Mouse (Mus musculus) liver, adult 2 months (tissue): ENCODE measurements around the gene Hras. TPM values are rescaled to one million over a fixed set of nuclear protein-coding genes. Genes with fewer than 3 reads are reported as not detected.

Experiments used
- DNase-seq: peaks from one replicate; pipeline ENCODE4 v3.0.0-alpha.2; 2011; ENCODE audit warnings: low read depth, low spot score; ENCODE audit errors: extremely low read depth
- H3K27ac ChIP-seq: fragments of 200-500 bp; replicated peaks from 2 replicates; pipeline ENCODE4 v1.5.1; 2012; ENCODE audit warnings: low read depth, mild to moderate bottlenecking, control low read depth, inconsistent platforms, low read length; ENCODE audit not compliant: insufficient read depth
- H3K27me3 ChIP-seq: fragments of 200-500 bp; 2 replicates; pipeline ENCODE4 v1.6.1; 2012; ENCODE audit warnings: mild to moderate bottlenecking, moderate library complexity, low read length, inconsistent platforms; ENCODE audit not compliant: control insufficient read depth, insufficient read depth
- H3K36me3 ChIP-seq: fragments of 200-500 bp; 2 replicates; pipeline ENCODE4 v1.6.1; 2012; ENCODE audit warnings: low read length, inconsistent platforms; ENCODE audit not compliant: control insufficient read depth, insufficient read depth
- H3K4me1 ChIP-seq: fragments of 200-500 bp; 2 replicates; pipeline ENCODE4 v1.6.1; 2011; ENCODE audit warnings: low read length; ENCODE audit not compliant: control insufficient read depth, insufficient read depth
- H3K4me3 ChIP-seq: fragments of 200-500 bp; 2 replicates; pipeline ENCODE4 v1.5.1; 2011; ENCODE audit warnings: low read depth, mild to moderate bottlenecking, control low read depth, low read length, moderate library complexity; ENCODE audit not compliant: insufficient read depth
- H3K79me2 ChIP-seq: fragments of 200-500 bp; 2 replicates; pipeline ENCODE4 v1.6.1; 2012; ENCODE audit warnings: inconsistent platforms, mild to moderate bottlenecking, low read length, moderate library complexity; ENCODE audit not compliant: control insufficient read depth, insufficient read depth
- H3K9ac ChIP-seq: fragments of 200-500 bp; 2 replicates; pipeline ENCODE4 v1.6.1; 2012; ENCODE audit warnings: low read depth, mild to moderate bottlenecking, control low read depth, inconsistent platforms, low read length
- CTCF ChIP-seq: fragments of 200-500 bp; IDR thresholded peaks from 2 replicates; pipeline ENCODE4 v1.5.1; 2011; ENCODE audit warnings: low read depth, low read length, control low read depth
- POLR2A ChIP-seq: fragments of 200-500 bp; IDR thresholded peaks from 2 replicates; pipeline ENCODE4 v1.6.1; 2011; ENCODE audit warnings: low read length, control low read depth; ENCODE audit not compliant: insufficient read depth; ENCODE audit errors: extremely low read depth
- WGBS: fragments of 180-500 bp; shearing (Covaris S2); methylation state at CpG from one replicate; pipeline ENCODE4 v1.1.7; 2018; 5-methylcytosine and 5-hydroxymethylcytosine counted together
- polyA plus RNA-seq: library from polyadenylated mRNA; depleted of rRNA; stranded (reverse); fragments of >200 nt; gene quantifications from 2 replicates; pipeline ENCODE4 v1.2.3, GENCODE M21; 2012; rRNA removed
- total RNA-seq: library from RNA; depleted of rRNA; stranded (reverse); fragments of >200 nt; gene quantifications from 2 replicates; pipeline ENCODE4 v1.2.3, GENCODE M21; 2014; rRNA removed

Gene Hras
- total RNA-seq = 37.6 and 53.8 TPM in 2 replicates
- polyA plus RNA-seq = 50.4 and 58.9 TPM in 2 replicates

DNA sequence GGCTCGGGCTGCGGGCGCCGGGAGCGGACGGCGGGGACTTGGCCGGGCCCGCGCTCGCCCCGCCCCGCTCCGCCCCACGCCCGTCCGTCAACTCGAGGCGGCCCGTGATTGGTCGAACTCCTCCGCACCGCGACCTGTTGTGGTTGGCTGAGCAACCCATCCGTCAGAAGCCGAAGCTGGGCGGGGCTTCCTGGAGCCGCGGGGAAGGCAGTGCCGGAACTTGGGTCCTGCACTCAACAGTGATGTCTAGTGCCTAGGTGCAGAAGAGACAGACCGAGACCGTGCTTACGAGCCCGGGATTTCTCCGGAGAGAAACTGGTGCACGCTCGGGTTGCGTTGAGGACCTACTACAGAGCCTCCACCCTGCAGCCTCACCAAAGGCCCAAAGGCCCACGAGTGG lies at the start of gene Hras, which contains the start of gene Lrrc56:
Gene Hras, minus strand, starts transcription at position 58 of the 400 bp plus-strand sequence.
Gene Lrrc56, plus strand, starts transcription at position 210 of the 400 bp plus-strand sequence.
- peak within 1 kb of the TSS; percentile 86 for H3K9ac ChIP-seq
- H3K36me3 ChIP-seq = peaks cover 10% of the 10 kb centered on the region
- TF ChIP-seq CTCF (no peak), POLR2A (peak; percentile 78; the same call in 1 of the 2 replicates)
- H3K27ac ChIP-seq = peak within 1 kb of the TSS; percentile 86
- peak within 1 kb of the TSS; percentile 86 for H3K4me3 ChIP-seq
- DNase-seq = peak; percentile 86
- no peaks in the 10 kb centered on the region for H3K27me3 ChIP-seq
- H3K79me2 ChIP-seq = no peaks in the 10 kb centered on the region
- H3K4me1 ChIP-seq = peaks cover 9% of the 10 kb centered on the region; the same call in 1 of the 2 replicates
- WGBS = 0% methylated on average over 39 of the region's 39 CpGs

DNA sequence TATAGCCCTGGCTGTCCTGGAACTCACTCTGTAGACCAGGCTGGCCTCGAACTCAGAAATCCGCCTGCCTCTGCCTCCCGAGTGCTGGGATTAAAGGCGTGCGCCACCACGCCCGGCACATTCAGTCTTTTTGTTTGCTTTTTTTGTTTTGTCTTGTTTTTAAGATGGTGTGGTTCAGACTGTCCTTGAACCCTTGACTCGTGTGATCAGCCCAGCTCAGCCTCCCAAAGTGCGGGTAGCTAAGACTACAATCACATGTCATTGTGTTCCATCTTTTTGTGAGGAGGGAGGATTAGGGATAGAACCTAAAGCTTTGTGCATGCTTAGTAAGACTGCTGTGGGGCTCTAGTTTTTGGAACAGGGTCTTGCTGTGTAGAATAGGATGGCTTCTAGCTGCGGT lies 37.7 kb upstream of the Hras start:
- H3K9ac ChIP-seq = no peak overlapping the region
- TF ChIP-seq POLR2A (no peak), CTCF (no peak)
- H3K27ac ChIP-seq = no peak overlapping the region
- WGBS = 90% methylated on average over 8 of the region's 10 CpGs
- peaks cover 31% of the 10 kb centered on the region for H3K36me3 ChIP-seq
- peaks cover 25% of the 10 kb centered on the region for H3K79me2 ChIP-seq
- no peak overlapping the region for H3K4me3 ChIP-seq
- no peak for DNase-seq
- H3K27me3 ChIP-seq = no peaks in the 10 kb centered on the region
- peaks cover 11% of the 10 kb centered on the region; the same call in 1 of the 2 replicates for H3K4me1 ChIP-seq

DNA sequence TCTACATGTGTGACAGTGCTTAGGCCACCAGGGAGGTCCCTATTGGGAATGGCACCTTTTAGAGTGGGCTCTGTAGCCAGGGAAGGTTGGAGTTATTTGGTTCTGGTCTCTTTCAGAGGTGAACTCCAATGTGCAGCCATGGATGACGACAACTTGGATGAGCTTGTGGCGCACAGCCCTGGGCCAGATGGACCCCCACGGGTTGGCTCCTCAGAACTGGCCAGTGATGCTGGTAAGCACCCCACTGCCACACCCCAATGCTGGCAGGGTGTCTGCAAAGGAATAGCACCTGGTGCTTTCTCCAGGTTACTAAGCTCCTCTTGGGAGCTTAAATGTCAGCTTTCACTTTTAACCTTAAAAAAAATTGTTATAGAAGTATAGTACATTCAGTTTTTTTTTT lies 37.3 kb upstream of the Hras start:
- H3K4me1 ChIP-seq = peaks cover 11% of the 10 kb centered on the region; the same call in 1 of the 2 replicates
- DNase-seq = no peak
- no peaks in the 10 kb centered on the region for H3K27me3 ChIP-seq
- WGBS = 90% methylated on average over 3 of the region's 3 CpGs
- H3K9ac ChIP-seq = no peak overlapping the region
- peaks cover 30% of the 10 kb centered on the region for H3K36me3 ChIP-seq
- H3K79me2 ChIP-seq = peaks cover 25% of the 10 kb centered on the region
- H3K27ac ChIP-seq = no peak overlapping the region
- H3K4me3 ChIP-seq = no peak overlapping the region
- no peak for TF ChIP-seq CTCF
- TF ChIP-seq POLR2A = no peak

- TF ChIP-seq POLR2A (no peak), CTCF (no peak)
- Histone ChIP-seq H3K4me1 (peaks cover 11% of the 10 kb centered on the region; the same call in 1 of the 2 replicates), H3K4me3 (no peak overlapping the region), H3K27me3 (no peaks in the 10 kb centered on the region), H3K36me3 (peaks cover 28% of the 10 kb centered on the region), H3K9ac (no peak overlapping the region), H3K79me2 (peaks cover 25% of the 10 kb centered on the region), H3K27ac (no peak overlapping the region)
- WGBS = 89% methylated on average over 4 of the region's 4 CpGs
- DNase-seq = no peak
These were observed 36.8 kb upstream of the Hras start for GRCm38 (mm10) chr7:141230570-141230969.

DNA sequence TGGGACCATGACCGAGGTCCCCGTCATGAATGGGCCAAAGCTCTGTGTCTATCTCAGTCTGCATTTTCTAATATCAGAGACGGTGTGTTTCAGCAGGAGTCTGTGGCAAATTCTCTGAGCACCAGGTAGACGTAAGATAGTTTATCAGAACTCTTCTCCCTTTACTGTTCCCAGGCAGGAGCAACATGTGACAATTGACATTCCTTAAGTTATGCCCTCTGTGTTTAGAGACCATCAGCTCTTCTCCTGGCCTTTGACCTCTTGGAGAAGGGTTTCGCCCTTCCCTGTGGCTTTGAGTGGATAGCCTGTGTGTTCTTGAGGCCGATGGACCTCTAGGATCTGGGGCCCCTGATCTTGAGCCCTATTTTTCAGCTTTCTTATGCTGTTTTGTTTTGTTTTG lies 35.9 kb upstream of the Hras start:
- DNase-seq = no peak
- H3K27me3 ChIP-seq = no peaks in the 10 kb centered on the region
- peak overlapping the region; percentile 77 for H3K9ac ChIP-seq
- peaks cover 25% of the 10 kb centered on the region for H3K36me3 ChIP-seq
- H3K27ac ChIP-seq = no peak overlapping the region
- peaks cover 25% of the 10 kb centered on the region for H3K79me2 ChIP-seq
- WGBS = 20% methylated on average over 6 of the region's 6 CpGs
- peak overlapping the region; percentile 90 for H3K4me3 ChIP-seq
- peaks cover 11% of the 10 kb centered on the region; the same call in 1 of the 2 replicates for H3K4me1 ChIP-seq
- TF ChIP-seq POLR2A (no peak), CTCF (no peak)

DNA sequence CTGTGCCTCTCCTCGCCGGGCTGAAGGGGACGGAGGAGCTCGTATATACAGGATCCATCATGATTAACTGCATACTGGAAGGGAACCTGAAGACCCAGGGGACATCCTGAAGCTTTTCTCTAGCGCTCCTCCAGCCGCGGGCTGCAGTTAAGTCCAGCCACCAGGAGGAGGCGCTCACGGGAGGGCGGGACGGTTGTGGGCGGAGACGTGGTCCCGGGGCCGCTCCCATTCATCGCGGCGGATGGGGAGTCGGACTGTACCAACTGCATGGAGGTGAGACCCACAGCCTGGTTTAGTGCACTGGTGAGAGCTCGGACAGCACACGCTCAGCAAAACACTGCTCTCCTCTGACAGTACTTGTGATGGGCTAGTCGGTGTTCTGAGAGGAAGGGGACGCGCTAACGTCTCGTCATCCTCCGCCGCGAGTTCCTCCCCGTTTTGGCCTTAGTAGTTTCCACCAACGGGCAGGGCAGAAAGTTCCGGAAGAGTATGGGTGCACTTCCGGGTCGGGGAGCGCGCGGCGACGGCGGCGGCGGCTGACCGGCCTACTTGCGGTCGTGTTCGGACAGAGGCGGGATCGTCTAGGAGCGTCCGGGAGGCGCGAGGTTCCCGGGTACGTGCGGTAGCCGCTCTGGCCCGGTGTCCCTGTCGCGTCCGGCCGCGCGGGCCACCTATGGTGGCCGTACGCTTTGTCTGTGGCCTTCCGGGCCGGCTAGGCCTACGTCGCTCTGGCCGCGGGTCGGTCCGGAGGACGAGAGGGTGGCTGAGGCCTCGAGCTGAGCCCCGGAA lies 34.7 kb upstream of the Hras start, which contains the start of gene Phrf1:
Gene Phrf1, plus strand, starts transcription at position 506 of the 789 bp plus-strand sequence.
- under 1% methylated on average over 76 of the region's 76 CpGs for WGBS
- Histone ChIP-seq H3K27me3 (no peaks in the 10 kb centered on the region), H3K4me3 (peak within 1 kb of the TSS; percentile 90), H3K9ac (peak within 1 kb of the TSS; percentile 77), H3K4me1 (peaks cover 11% of the 10 kb centered on the region; the same call in 1 of the 2 replicates), H3K79me2 (peaks cover 25% of the 10 kb centered on the region), H3K27ac (peak within 1 kb of the TSS; percentile 76), H3K36me3 (peaks cover 18% of the 10 kb centered on the region)
- DNase-seq = peak; percentile 81
- TF ChIP-seq POLR2A = peak; percentile 60; the same call in 1 of the 2 replicates
- TF ChIP-seq CTCF = peak; percentile 91
